Mouse (Mus musculus): Measurements from ENCODE around the gene Pes1. TPM values are rescaled to one million over a fixed set of nuclear protein-coding genes. Genes with fewer than 3 reads are reported as not detected.
"Not testable (repeated sequence)": the region's sequence is repeated elsewhere in the genome, so short reads cannot be mapped to it uniquely, and the experiment has no call there.

Pes1 gene
- polyA plus RNA-seq (2012; rRNA removed) = 33.2 and 38.7 TPM in 2 replicates

- peak; percentile 45 for DNase-seq (ENCODE audit: low read depth)
Measured at GRCm38 (mm10) chr11:3963610-3964415, at the start of gene Pes1. Gene Pes1, plus strand, starts transcription at chr11:3963975.

DNA sequence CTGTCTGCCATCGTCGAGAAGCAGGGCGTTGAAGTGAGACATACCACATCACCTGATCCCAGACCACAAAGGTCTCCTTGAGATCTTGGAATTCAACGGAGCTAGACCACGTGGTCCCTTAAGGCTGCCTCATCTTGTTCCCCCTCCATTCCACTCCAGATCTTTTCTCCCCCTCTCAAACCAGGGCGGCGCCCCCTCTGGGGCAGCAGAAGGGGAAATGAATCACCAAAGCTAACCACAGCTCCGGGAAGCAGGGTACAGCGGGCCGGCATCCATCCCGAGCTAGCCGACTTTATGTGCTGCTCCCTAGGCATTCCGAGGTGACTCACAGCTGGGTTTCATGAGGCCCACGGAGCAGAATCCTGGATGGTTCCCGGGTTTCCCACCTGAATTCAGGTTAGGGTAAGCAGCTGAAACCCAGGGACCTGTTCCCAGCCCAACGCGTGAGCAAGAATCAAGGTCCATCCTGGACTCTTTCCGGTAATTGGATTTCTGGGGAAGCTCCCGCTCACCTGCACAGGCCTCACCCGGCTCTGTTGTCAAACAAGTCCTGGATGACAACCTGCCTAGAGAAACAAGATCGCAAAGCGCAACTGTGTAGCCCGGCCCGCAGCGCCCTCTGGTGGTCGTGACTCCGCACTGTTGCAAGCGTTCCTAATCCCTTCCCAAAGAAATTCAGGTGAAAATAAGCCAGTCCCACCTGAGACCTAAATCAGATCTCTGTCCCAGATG is 49.5 kb upstream of the Pes1 start, which contains the start of gene Slc35e4:
Slc35e4 (minus strand) TSS at position 556 of the 732 bp plus-strand sequence.
- DNase-seq (ENCODE audit: low read depth) = no peak

DNA sequence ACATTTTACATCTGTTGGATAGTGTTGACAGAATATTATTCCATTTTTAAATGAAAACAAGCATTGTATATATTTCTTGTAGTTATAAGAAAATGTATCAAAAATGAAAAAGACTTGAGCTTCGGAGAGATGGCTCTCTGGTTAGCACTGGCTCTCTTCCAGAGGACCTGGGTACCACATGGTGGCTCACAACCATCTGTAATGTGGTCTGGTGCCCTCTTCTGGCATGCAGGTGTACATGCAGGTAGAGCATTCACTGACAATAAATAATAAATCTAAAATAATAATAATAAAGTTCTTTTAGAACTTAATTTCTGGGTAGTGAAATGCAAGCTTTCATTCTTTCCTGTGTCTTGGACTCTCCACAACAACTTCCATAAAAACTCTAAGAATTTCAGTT is 45.0 kb upstream of the Pes1 start:
- no peak for DNase-seq (ENCODE audit: low read depth)

DNA sequence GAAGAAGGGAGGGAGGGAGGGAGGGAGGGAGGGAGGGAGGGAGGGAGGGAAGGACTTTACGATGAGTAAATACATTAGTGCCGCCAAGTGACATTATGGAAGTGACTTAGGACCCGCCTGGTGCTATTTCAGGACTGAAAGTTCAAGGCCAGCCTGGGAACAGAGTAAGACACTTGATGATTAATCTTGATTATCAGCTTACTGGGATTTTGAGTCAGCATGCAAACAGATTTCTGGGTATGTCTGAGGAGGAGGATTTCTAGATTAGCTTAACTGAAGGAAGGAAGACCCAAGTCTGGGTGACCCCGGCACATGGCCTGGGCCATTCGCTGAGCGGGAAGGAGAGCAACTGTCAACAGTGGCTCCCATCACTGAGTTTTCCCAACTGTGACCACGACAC is 43.3 kb upstream of the Pes1 start:
- no peak for DNase-seq (ENCODE audit: low read depth)

- peak; percentile 54 for DNase-seq (ENCODE audit: low read depth)
Measured at GRCm38 (mm10) chr11:3921281-3921850, 42.4 kb upstream of the Pes1 start.

GRCm38 (mm10) chr11:3922115-3922514 is 41.7 kb upstream of the Pes1 start:
- no peak for DNase-seq (ENCODE audit: low read depth)

DNA sequence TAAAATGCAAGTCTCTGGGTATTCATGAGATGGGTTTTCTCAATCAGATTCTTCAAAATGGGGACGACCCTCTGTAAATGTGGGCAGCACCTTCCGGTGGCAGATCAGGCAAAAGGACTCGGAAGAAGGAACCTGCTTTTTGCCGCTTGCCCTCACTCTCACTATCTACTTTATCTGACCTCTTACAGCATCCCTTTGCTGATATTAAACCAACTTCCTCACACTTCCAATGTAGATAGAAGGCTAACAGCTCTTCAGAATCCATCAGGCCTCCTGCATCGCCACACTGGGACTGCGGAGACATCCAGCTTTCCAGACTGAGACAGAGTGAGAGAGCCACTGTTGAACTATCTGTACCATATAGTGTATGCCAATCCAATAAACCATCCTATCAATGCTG is 41.0 kb upstream of the Pes1 start:
- DNase-seq (ENCODE audit: low read depth) = no peak

GRCm38 (mm10) chr11:3925916-3926315 is 37.9 kb upstream of the Pes1 start:
- no peak for DNase-seq (ENCODE audit: low read depth)

- DNase-seq (ENCODE audit: low read depth) = no peak
Measured at GRCm38 (mm10) chr11:3930019-3930418, 33.8 kb upstream of the Pes1 start.

- no peak for DNase-seq (ENCODE audit: low read depth)
Measured at GRCm38 (mm10) chr11:3930931-3931330, 32.8 kb upstream of the Pes1 start.

- peak; percentile 71 for DNase-seq (ENCODE audit: low read depth)
Measured at GRCm38 (mm10) chr11:3931511-3932211, 32.1 kb upstream of the Pes1 start, which contains the start of gene Tcn2. Gene Tcn2, minus strand, starts transcription at chr11:3932159.

- DNase-seq (ENCODE audit: low read depth) = no peak
Measured at GRCm38 (mm10) chr11:3933756-3934285, 30.0 kb upstream of the Pes1 start.

- DNase-seq (ENCODE audit: low read depth) = no peak
Measured at GRCm38 (mm10) chr11:3935135-3935534, 28.6 kb upstream of the Pes1 start.

DNA sequence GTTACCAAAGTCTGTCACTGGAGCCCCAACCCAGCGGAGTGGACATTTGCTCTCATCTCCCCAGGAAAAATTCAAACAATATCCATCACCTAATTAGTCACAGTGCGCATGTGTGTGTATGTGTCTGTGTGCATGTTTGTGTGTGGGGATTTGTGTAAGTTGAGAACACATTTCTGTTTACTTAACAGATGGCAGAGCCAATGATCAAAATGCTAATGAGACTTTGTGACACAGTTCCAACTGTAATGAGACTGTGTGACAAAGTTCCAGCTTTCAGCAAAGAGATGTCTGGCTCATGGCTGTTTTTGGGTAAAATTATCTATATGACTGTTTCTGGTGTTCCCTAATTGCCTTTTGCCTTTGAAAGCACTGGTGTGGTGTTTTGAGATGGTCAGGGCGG is 27.5 kb upstream of the Pes1 start:
- no peak for DNase-seq (ENCODE audit: low read depth)

GRCm38 (mm10) chr11:3937321-3937874 is 26.4 kb upstream of the Pes1 start:
- no peak for DNase-seq (ENCODE audit: low read depth)

DNA sequence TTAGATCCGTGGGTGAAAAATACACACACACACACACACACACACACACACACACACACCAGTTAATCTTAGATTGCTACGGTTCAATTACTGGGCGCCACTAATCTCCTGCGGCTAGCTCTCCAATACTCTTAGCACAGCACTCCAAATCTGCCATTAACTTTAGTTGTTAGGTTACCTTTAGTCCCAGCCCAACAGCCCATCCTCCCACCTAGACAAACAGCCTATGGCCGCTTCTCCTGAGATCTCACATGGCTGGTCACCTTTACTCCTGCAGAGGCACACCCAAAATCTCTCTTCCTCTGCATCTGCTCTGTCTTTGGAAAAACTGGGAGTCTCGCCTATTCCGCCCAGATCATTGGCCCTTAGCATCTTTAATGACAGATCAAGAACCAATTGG is 22.4 kb upstream of the Pes1 start:
- DNase-seq (ENCODE audit: low read depth) = no peak

GRCm38 (mm10) chr11:3946386-3946785 is 17.4 kb upstream of the Pes1 start:
- no peak for DNase-seq (ENCODE audit: low read depth)

- DNase-seq (ENCODE audit: low read depth) = not testable (repeated sequence)
Measured at GRCm38 (mm10) chr11:3954876-3955275, 8.9 kb upstream of the Pes1 start.

DNA sequence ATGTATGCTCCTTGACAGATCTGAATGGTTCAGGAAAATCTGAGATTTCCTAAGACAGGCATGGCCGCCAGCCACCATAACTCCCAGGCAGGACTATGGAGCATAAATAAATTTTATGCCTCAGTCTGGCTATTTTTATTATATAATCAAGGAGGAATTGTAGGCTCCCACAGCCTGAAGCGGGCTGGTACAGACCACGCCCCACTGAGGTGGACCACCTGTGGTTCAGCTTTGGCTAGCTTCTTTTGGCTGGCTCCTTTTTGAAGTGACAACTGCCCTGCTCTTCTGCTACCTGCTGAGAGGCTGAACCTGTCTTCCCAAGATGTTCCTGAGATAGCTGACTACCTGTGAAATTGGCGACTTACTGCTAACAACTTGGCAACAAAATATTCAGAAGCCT is 8.4 kb upstream of the Pes1 start:
- DNase-seq (ENCODE audit: low read depth) = not testable (repeated sequence)

- DNase-seq (ENCODE audit: low read depth) = no peak
Measured at GRCm38 (mm10) chr11:3960901-3961300, 2.9 kb upstream of the Pes1 start.

DNA sequence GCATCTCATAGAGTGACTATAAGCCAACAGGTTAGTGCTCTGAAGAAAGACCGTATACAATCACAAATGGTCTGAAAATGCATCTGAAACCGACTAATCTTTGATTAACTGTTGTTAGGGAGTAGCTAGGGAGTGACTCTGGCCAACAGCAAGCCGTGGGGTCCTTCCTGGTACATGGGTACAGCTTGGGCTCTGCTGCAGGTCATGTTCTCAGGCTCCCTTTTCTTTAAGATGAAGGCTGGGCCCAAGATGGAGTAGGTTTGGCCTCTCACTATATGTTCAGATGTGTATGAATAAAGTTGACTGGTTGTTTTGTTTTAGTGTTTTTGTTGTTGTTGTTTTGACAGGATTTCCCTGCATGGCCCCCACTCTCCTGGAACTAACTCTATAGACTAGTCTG is 2.0 kb upstream of the Pes1 start:
- no peak for DNase-seq (ENCODE audit: low read depth)

All from gonadal fat pad, adult 2 months (tissue).